Mouse (Mus musculus) forebrain, embryonic 11.5 days (tissue): ENCODE results near the gene Pdcd1lg2. TPM values are rescaled to one million over a fixed set of nuclear protein-coding genes. Genes with fewer than 3 reads are reported as not detected.

Source experiments
- polyA plus RNA-seq: library from polyadenylated mRNA; unstranded; fragments of >200 nt; fragmentation: Nextera tagmentation; extraction: Ambion mirVana; gene quantifications from 2 replicates; pipeline ENCODE4 v1.2.1, GENCODE M21; 2014

The Pdcd1lg2 gene
- polyA plus RNA-seq, 1 experiment from 2014 or later, result not detected

Other genes with a start within 250 kb of the Pdcd1lg2 start
- gene Jak2, start 159.1 kb upstream of the Pdcd1lg2 start, polyA plus RNA-seq, result 13.2 and 14.6 TPM in 2 replicates
- 6.7 and 7.2 TPM in 2 replicates for gene Insl6, start 85.6 kb upstream of the Pdcd1lg2 start, polyA plus RNA-seq
- 0.79 and 0.99 TPM in 2 replicates for gene Rln1, start 76.2 kb upstream of the Pdcd1lg2 start, polyA plus RNA-seq
- gene Plgrkt, start 43.5 kb upstream of the Pdcd1lg2 start, polyA plus RNA-seq, result 55.7 and 59.5 TPM in 2 replicates
- gene Cd274, start 43.5 kb upstream of the Pdcd1lg2 start, polyA plus RNA-seq, result 0.23 and 0.61 TPM in 2 replicates
- gene Ric1, start 111.4 kb downstream of the Pdcd1lg2 start, polyA plus RNA-seq, result 11.8 and 13.5 TPM in 2 replicates
- gene Ermp1, start 237.5 kb downstream of the Pdcd1lg2 start, polyA plus RNA-seq, result 12.2 and 13.5 TPM in 2 replicates